Mouse (Mus musculus): ENCODE measurements at regions not wholly inside any gene's neighbourhood (a gene's known extent, or its start where the extent isn't known, plus 50 kb on each side); places are given as distances from the start of the nearest gene placed in this dataset.

DNA sequence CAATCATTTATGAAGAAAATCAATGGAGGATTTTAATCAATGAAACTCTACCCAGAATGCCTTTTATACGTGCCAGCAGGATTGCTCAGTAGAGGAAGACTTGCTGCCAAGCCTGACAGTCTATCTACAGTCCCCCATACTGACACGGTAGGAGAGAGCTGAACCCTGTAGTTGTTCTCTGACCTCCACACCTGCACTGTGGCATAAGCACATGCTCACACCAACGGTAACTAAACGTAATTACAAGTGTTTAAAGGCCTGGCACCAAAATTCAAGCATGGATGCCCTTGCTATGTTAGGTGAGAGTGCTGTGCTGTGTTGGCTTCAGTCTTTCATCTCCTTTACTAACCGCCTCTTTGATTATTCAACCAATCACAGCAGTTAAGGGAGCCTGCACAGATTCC is 190.8 kb downstream of the Pfkfb3 start:
- no peak for DNase-seq (ENCODE audit: low spot score in 2 of 2)

DNA sequence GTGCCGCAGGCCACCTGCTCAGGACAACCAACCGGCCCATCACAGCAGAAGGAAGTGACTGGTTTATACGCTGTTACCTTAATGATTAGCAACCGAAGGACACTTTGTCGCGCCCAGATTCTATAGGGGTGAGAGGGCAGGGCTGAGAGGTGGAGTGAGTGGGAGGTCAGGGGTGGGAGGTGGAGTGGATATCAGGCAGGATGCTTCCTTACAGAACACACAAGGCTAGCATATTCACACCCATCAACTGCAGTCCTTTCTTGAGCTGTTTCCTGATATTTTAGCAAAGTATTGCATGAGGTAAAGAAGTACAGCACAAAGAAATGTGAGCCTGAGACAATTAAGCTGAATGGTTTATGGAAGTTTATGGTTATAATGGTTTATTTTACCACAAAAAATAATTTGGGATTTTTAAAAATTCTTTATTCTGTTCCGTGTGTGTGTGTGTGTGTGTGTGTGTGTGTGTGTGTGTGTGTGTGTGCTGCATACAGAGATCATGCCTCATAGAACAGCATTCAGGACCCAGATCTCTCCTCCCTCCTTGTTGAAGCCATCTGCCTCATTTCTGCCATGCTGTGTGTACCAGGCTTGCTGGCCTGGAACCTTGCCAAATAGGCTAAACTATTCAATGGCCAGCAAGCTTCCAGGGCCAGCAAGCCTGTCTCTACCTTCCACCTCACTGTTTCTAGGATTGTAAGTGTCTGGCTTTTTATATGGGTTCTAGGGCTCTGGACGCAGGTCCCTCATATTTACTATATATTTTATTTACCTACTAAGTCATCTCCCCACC is 190.5 kb downstream of the Prkcq start:
- no peak for DNase-seq (ENCODE audit: low spot score in 2 of 2)

DNA sequence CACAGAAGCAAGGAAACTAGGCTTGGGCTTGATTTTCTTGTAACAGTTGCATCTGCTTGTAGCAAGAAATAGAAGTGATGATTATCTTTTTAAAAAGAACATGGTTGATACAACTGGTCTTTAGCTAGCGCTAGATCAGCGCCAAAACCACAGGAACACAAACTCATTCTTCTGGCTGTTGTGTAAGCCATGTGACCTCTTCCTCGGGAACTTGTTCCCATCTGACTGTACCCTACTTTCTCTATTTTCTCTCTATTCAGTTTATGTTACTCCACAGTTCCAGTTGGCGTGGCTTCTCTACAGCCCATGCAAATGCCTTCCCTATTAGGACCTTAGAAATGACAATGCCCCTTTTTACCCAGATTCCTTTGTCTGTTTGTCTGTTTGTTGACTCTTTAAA is 187.4 kb downstream of the Prkcq start:
- no peak for DNase-seq (ENCODE audit: low spot score in 2 of 2)

DNA sequence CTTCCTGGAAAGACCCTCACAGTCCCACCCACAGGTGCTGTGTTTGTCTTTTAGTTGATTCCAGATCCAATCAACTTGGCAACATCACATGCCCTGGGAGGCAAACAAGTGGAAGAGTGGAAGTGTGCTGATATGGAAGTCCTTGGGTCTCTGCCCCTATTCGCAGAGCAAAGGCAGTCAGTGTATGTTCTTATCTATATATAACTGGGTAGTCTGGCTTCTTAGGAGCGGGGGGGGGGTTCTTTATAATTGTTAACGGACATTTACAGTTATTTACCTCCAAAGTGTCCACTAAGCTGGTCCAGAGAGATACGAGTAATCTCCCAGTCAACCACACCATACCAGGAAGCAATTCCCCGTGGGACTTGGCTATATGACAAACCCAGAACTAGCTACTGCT is 184.8 kb downstream of the Prkcq start:
- DNase-seq (ENCODE audit: low spot score in 2 of 2), result no peak

DNA sequence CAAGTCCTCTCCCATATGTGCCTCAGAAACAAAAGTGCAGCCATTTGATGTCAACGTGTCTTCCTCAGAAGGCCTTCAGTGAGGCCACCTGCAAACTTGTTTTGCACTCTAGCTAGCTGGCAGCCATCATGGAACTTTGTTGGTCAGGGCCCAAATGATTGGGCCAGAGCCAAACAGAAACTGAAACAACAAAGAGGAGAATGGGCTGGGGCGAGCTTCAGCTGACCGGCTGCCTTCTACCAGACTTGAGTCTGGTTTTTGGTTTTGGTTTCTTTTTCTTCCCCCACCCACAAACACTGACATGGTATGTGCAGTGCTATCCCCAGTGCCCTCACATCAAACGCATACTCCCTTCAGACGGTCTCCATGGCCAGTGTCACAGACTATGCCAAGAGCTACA is 183.7 kb downstream of the Prkcq start:
- DNase-seq (ENCODE audit: low spot score in 2 of 2), result no peak

Measured in frontal cortex, postnatal 14 days (tissue).